Mouse (Mus musculus) MEL (cell line): Measurements from ENCODE around the gene Cdyl.

ENCODE experiments used
- CHD2 ChIP-seq: IDR thresholded peaks from 2 replicates; pipeline ENCODE4 v1.6.1; 2011; ENCODE audit warnings: low read length, improper control_type of control experiment
- CTCF ChIP-seq, 3 experiments: IDR thresholded peaks in 2 of 3; conservative IDR thresholded peaks in 1 of 3; 2 replicates each; pipeline ENCODE4 v1.5.1; 2011 to 2012; ENCODE audit warnings: low read length in 3 of 3, low read depth in 2 of 3, mild to moderate bottlenecking in 2 of 3, improper control_type of control experiment in 1 of 3, inconsistent platforms in 1 of 3, mixed read lengths in 1 of 3, moderate library complexity in 1 of 3; ENCODE audit not compliant: control insufficient read depth in 1 of 3, insufficient read depth in 1 of 3, poor library complexity in 1 of 3, severe bottlenecking in 1 of 3
- EP300 ChIP-seq, 2 experiments: IDR thresholded peaks; 2 replicates each; pipeline ENCODE4 v1.6.1; 2011; ENCODE audit warnings: improper control_type of control experiment in 2 of 2, low read length in 2 of 2, low read depth in 1 of 2, mild to moderate bottlenecking in 1 of 2
- MAX ChIP-seq: IDR thresholded peaks from 2 replicates; pipeline ENCODE4 v1.6.1; 2011; ENCODE audit warnings: low read length, improper control_type of control experiment
- MYB ChIP-seq: IDR thresholded peaks from 2 replicates; pipeline ENCODE4 v1.6.1; 2011; ENCODE audit warnings: mild to moderate bottlenecking, low read depth, low read length, improper control_type of control experiment
- NELFE ChIP-seq: IDR thresholded peaks from 2 replicates; pipeline ENCODE4 v1.6.1; 2011; ENCODE audit warnings: low read depth, low read length, improper control_type of control experiment
- POLR2A ChIP-seq, 2 experiments: IDR thresholded peaks; 2 replicates each; pipeline ENCODE4 v1.6.1; 2011 to 2012; ENCODE audit warnings: low read length in 2 of 2, mild to moderate bottlenecking in 2 of 2, control low read depth in 1 of 2, improper control_type of control experiment in 1 of 2, low read depth in 1 of 2, moderate library complexity in 1 of 2; ENCODE audit not compliant: control insufficient read depth in 1 of 2, insufficient read depth in 1 of 2, poor library complexity in 1 of 2
- TCF12 ChIP-seq: IDR thresholded peaks from 2 replicates; pipeline ENCODE4 v1.6.1; 2014; ENCODE audit warnings: low read depth, mild to moderate bottlenecking, inconsistent platforms, low read length, improper control_type of control experiment, moderate library complexity

DNA sequence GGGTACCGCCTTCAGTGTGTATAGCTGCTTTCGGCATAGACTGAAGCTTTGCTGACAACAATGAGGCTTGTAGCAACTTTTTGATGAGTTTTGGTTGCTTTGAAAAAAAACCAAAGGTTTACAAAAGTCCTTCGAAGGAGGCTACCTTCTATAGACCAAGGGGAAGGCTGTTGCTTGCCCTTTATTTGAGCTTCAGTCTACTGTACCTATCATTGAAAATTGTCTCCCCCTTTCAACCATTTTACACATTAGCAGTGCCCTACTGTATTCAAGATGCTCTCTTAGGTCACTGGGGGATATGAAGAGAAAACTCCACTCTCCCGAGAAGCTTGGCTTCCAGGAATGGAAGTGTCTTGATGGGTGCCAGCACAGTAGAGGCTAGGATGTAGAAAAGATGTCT, 83.1 kb downstream of the Cdyl start:
- TF ChIP-seq EP300 (IDR thresholded peaks at IDR 0.05; ENCODE audit: low read depth in 1 of 2, low read length in 2 of 2) (no peak), CHD2 (no peak), MAX (no peak), CTCF (IDR thresholded peaks at IDR 0.05 in 2 of 3, conservative IDR thresholded peaks at IDR 0.05 in 1 of 3; ENCODE audit: control insufficient read depth in 1 of 3, insufficient read depth in 1 of 3, low read depth in 2 of 3, low read length in 3 of 3, poor library complexity in 1 of 3, severe bottlenecking in 1 of 3) (no peak), NELFE (no peak), TCF12 (no peak), MYB (no peak), POLR2A (IDR thresholded peaks at IDR 0.05; ENCODE audit: control insufficient read depth in 1 of 2, insufficient read depth in 1 of 2, low read depth in 1 of 2, low read length in 2 of 2, poor library complexity in 1 of 2) (no peak)
